Mouse (Mus musculus) heart, postnatal 36 days (tissue): ENCODE measurements around the gene Fance. TPM values are rescaled to one million over a fixed set of nuclear protein-coding genes. Genes with fewer than 3 reads are reported as not detected.
A peak's percentile ranks its signal among the peaks of the same experiment; 100 is the strongest.

Experiments
- DNase-seq, 2 experiments: peaks; one replicate each; pipeline ENCODE4 v3.0.0; 2021 to 2022
- intact Hi-C: fragments of 180-260 bp; cut with DNase I; formaldehyde crosslinking; loops from one replicate; pipeline ENCODE4 v1.15.1; 2025
- total RNA-seq, 2 experiments: library from RNA; stranded (reverse); gene quantifications; 2 replicates each; pipeline ENCODE4 v1.2.3; 2021

Fance gene
- total RNA-seq, 2 experiments from 2014 or later, result 10.9 to 17.3 TPM

DNA sequence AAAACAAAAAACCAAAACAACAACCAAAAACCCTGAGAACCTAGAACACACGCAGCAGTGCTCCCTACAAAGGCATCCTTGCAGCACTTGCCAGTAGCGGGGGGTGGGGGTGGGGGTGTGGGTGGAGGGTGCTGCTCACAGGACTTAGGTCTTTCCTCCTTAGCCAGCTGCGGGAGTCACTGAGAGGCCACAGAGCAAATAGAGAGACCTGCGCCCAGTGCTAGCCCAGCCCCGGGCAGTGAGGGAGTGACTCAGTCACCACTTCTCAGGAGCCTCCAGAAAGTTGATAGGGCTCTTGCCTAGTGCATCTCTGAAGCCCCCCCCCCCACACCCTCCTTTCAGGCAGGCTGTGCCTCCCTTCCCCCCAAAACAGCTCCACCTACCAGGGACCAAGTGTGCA lies 55.7 kb downstream of the Fance start:
- intact Hi-C loops, result loop anchor here (2.0 to 5.0 kb wide), 2 partner anchors 40 to 142 kb away; partner anchors contain the start of gene Rpl10a
- no peak for DNase-seq

DNA sequence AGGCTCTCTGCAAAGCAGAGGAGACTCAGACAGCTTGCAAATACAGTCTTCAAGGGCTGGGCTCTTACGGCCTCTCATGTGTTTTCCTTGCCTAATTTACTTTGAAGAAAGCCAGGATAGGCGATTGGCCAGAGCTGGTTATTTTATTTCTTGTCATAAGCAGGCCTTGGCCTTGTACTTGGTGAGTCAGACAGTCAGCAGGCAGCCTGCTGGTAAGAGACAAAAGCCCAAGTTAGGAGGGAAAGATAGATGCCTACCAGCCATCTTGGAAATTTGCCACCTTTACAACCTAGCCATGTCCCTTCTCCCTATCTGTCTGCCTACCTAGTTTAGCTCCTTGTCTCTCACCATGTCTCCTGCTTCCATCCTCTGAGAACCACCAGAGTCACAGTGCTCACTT lies 58.0 kb downstream of the Fance start:
- intact Hi-C loops, result no loop called here
- DNase-seq, result no peak

DNA sequence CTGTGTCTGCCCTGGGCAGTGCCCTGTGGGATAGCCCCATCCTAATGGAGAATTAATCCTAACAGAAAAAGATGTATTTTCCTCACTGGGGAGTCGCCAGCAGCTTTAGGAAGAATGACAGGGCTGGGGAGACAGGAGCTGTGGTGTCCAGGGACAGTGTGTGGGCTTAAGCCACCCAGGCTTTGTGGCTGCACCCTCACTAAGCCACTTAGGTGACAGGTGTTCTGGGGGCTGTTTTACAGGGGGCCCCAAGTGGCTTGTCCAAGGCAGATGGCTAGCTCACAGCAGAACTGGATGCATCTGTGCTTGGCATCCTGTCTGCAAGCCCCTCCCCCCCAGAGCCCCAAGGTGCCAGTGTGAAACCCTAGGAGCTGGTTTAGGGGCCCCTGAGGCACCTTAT lies 58.6 kb downstream of the Fance start:
- no peak for DNase-seq

DNA sequence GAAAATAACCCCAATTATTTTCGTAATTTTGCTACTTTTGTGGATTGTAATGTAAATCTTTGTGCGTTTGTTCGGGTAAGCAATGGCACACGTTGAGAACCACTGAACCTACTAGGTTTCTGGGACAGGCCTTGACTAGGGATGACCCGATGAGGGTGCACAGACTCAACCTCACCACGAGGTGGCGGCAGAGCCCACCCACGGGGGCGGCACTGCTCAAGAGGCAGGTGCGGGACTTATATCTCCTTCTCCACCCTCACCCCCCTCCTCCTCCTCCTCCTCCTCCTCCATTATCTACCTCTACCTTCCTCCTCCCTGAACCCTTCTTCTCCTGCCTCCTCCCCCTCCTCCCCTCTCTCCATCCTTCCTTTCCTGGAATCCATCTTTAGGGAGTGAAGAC lies 60.5 kb downstream of the Fance start:
- peak in 1 of 2 experiments; percentile 41 for DNase-seq
- intact Hi-C loops, result no loop called here

More for the DNA sequence above, 58.6 kb downstream of the Fance start:
- intact Hi-C loops, result no loop called here

DNA sequence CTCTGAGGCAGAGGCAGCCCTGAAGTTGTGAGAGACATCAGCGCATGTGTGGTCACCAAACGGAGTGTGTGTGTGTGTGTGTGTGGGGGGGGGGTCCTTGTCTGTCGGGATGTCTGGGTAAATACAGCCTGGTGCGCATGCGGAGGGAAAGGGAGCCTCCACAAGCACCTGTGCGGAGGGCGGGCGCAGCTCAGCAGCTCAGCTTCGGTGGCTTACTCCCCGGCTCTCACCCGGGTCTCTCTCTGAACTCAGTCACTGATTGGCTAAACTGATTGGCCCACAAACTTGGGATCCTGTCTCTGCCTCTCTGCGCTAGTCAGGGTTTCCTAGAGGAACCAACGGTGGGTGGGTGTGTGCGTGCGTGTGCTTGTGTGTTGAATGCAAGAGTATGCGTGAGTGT lies 61.2 kb downstream of the Fance start:
- no peak for DNase-seq
- intact Hi-C loops, result no loop called here

DNA sequence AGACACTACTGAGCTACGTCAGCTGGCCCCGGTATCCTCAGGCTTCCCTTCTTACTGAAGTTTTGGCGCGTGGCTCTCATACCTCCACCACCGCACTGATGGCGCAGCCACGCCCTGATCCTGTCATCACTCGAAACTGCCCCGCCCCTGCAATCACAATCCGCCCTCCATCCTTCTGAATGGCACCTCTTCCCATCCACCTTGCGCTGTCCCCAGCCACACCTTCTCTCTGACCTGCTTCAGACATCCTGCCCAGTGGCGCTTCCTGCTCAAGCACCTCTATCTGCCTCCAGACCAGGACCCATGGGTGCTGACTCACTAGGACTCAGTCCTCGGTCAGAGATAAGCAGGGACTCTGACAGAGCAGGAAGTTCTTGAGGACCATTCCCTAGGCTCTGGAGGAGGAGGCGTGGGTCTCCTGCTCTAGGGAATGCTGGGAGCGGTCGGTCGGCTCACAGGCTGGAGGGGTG lies 62.3 kb downstream of the Fance start:
- DNase-seq, result no peak
- intact Hi-C loops, result no loop called here

Other genes starting within 250 kb of the Fance start
- gene Tcp11, start 232.9 kb upstream of the Fance start, total RNA-seq, result not detected
- gene Scube3, start 171.4 kb upstream of the Fance start, total RNA-seq, result under 1 TPM; 0.53 to 0.70 TPM
- 10 to 100 TPM; 14.3 to 16.0 TPM for gene Zfp523, start 136.4 kb upstream of the Fance start, total RNA-seq
- gene Def6, start 105.7 kb upstream of the Fance start, total RNA-seq, result 1 to 10 TPM; 3.1 to 3.2 TPM
- gene Ppard, start 80.8 kb upstream of the Fance start, total RNA-seq, result 10 to 100 TPM; 33.3 to 40.1 TPM
- 100 to 1,000 TPM; 392 TPM for gene Rpl10a, start 15.0 kb downstream of the Fance start, total RNA-seq
- gene Tead3, start 37.3 kb downstream of the Fance start, total RNA-seq, result 10 to 100 TPM; 12.9 to 16.6 TPM
- gene Tulp1, start 51.7 kb downstream of the Fance start, total RNA-seq, result not detected
- 10 to 100 TPM; 50.0 to 72.1 TPM for gene Fkbp5, start 204.0 kb downstream of the Fance start, total RNA-seq
- not detected for gene Armc12, start 217.3 kb downstream of the Fance start, total RNA-seq
- gene Clpsl2, start 235.9 kb downstream of the Fance start, total RNA-seq, result not detected
- not detected for gene Clps, start 247.2 kb downstream of the Fance start, total RNA-seq